Mouse (Mus musculus) megakaryocyte, embryonic 14.5 days (primary cell): ENCODE results near the gene Eef2k.

Source experiments
- FLI1 ChIP-seq: IDR thresholded peaks from 2 replicates; pipeline ENCODE4 v1.6.1; 2012; ENCODE audit warnings: low read length, inconsistent platforms, mixed read lengths
- GATA1 ChIP-seq: IDR thresholded peaks from 3 replicates; pipeline ENCODE4 v1.6.1; 2012; ENCODE audit warnings: mixed read lengths, low read length, inconsistent platforms, borderline replicate concordance

DNA sequence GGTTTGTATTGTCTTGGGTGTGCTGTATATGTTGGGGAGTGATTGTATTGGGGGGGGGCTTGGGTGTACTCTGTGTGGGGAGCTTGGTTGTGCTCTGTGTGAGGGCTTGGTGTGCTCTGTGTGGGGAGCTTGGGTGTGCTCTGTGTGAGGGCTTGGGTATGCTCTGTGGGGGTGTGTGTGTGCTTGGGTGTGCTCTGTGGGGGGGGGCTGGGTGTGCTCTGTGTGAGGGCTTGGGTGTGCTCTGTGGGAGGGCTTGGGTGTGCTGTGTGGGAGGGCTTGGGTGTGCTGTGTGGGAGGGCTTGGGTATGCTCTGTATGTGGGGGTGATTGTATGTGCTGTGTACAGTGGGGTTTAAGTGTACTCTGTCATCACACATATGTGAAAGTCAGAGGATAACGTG is 25.1 kb downstream of the Eef2k start:
- TF ChIP-seq GATA1, result no peak
- TF ChIP-seq FLI1, result no peak
